Mouse (Mus musculus) embryo, embryonic 10.5 days (tissue): ENCODE measurements around the gene Sdk2.

Experiments used
- DNase-seq: peaks from one replicate; pipeline ENCODE4 v3.0.0-alpha.2; 2015; ENCODE audit warnings: low spot score

The Sdk2 gene

GRCm38 (mm10) chr11:113828081-113828554, 238.7 kb downstream of the Sdk2 start:
- DNase-seq: no peak

- no peak for DNase-seq
These were observed 246.8 kb downstream of the Sdk2 start for GRCm38 (mm10) chr11:113820005-113820404.

- DNase-seq: no peak
These were observed 247.8 kb downstream of the Sdk2 start for GRCm38 (mm10) chr11:113819001-113819400.

GRCm38 (mm10) chr11:113816971-113817548, 249.8 kb downstream of the Sdk2 start:
- no peak for DNase-seq

- no peak for DNase-seq
These were observed 250.4 kb downstream of the Sdk2 start for GRCm38 (mm10) chr11:113816439-113816838.

- DNase-seq: no peak
These were observed 255.1 kb downstream of the Sdk2 start for GRCm38 (mm10) chr11:113811546-113812339.

- peak; percentile 97 for DNase-seq
These were observed 256.0 kb downstream of the Sdk2 start for GRCm38 (mm10) chr11:113810638-113811545.

GRCm38 (mm10) chr11:113807086-113807485, 259.8 kb downstream of the Sdk2 start:
- DNase-seq: peak; percentile 61

- peak; percentile 48 for DNase-seq
These were observed 260.3 kb downstream of the Sdk2 start for GRCm38 (mm10) chr11:113806382-113807077.

GRCm38 (mm10) chr11:113805974-113806373, 260.9 kb downstream of the Sdk2 start:
- no peak for DNase-seq

GRCm38 (mm10) chr11:113803321-113803941, 263.4 kb downstream of the Sdk2 start:
- no peak for DNase-seq

- DNase-seq: no peak
These were observed 264.4 kb downstream of the Sdk2 start for GRCm38 (mm10) chr11:113802456-113802855.

- DNase-seq: no peak
These were observed 266.8 kb downstream of the Sdk2 start for GRCm38 (mm10) chr11:113800026-113800425.

GRCm38 (mm10) chr11:113799041-113799447, 267.8 kb downstream of the Sdk2 start:
- DNase-seq: no peak

- no peak for DNase-seq
These were observed 268.8 kb downstream of the Sdk2 start for GRCm38 (mm10) chr11:113798011-113798410.

- no peak for DNase-seq
These were observed 269.5 kb downstream of the Sdk2 start for GRCm38 (mm10) chr11:113797014-113797983.

- no peak for DNase-seq
These were observed 271.0 kb downstream of the Sdk2 start for GRCm38 (mm10) chr11:113795846-113796245.

- peak; percentile 66 for DNase-seq
These were observed 275.3 kb downstream of the Sdk2 start for GRCm38 (mm10) chr11:113791357-113792215.

GRCm38 (mm10) chr11:113789101-113789500, 277.7 kb downstream of the Sdk2 start:
- DNase-seq: no peak
